Mouse (Mus musculus) kidney, embryonic 16.5 days (tissue): ENCODE data around the gene Dtx3. TPM values are rescaled to one million over a fixed set of nuclear protein-coding genes. Genes with fewer than 3 reads are reported as not detected.
A peak's percentile ranks its signal among the peaks of the same experiment; 100 is the strongest.
"Not testable (repeated sequence)": the region's sequence is repeated elsewhere in the genome, so short reads cannot be mapped to it uniquely, and the experiment has no call there.

Source experiments
- ATAC-seq: fragments of 200-750 bp; cut with Nextera tagmentation; 2 replicates; pipeline ENCODE4 v1.8.0; 2017; ENCODE audit warnings: moderate TSS enrichment; ENCODE audit not compliant: low FRiP score, low TSS enrichment
- H3K27ac ChIP-seq: fragments of 300-500 bp; sonication (generic); 2 replicates; pipeline ENCODE4 v1.5.1; 2014; ENCODE audit warnings: low read length
- H3K27me3 ChIP-seq: fragments of 300-500 bp; sonication (generic); 2 replicates; pipeline ENCODE4 v1.6.1; 2014; ENCODE audit warnings: low read length, control low read depth, mixed read lengths; ENCODE audit not compliant: insufficient read depth
- H3K36me3 ChIP-seq: fragments of 300-500 bp; sonication (generic); 2 replicates; pipeline ENCODE4 v1.6.1; 2014; ENCODE audit warnings: low read length, control low read depth, mixed read lengths; ENCODE audit not compliant: insufficient read depth
- H3K4me1 ChIP-seq: fragments of 300-500 bp; sonication (generic); 2 replicates; pipeline ENCODE4 v1.6.1; 2014; ENCODE audit warnings: low read length, control low read depth, mixed read lengths; ENCODE audit not compliant: insufficient read depth
- H3K4me2 ChIP-seq: fragments of 300-500 bp; sonication (generic); replicated peaks from 2 replicates; pipeline ENCODE4 v1.6.1; 2014; ENCODE audit warnings: low read depth, low read length
- H3K4me3 ChIP-seq: fragments of 300-500 bp; sonication (generic); 2 replicates; pipeline ENCODE4 v1.5.1; 2014; ENCODE audit warnings: mild to moderate bottlenecking, low read length
- H3K9ac ChIP-seq: fragments of 300-500 bp; sonication (generic); replicated peaks from 2 replicates; pipeline ENCODE4 v1.6.1; 2014; ENCODE audit warnings: low read length
- H3K9me3 ChIP-seq: fragments of 300-500 bp; sonication (generic); 2 replicates; pipeline ENCODE4 v1.6.1; 2016; ENCODE audit warnings: low read length, control low read depth
- WGBS: fragments of 180-500 bp; shearing (Covaris S2); extraction: QIAGEN DNeasy Blood & Tissue Kit; methylation state at CpG from one replicate; pipeline ENCODE4 v1.1.7; 2014; 5-methylcytosine and 5-hydroxymethylcytosine counted together
- polyA plus RNA-seq: library from polyadenylated mRNA; unstranded; fragments of >200 nt; fragmentation: Nextera tagmentation; extraction: Ambion mirVana; gene quantifications from 2 replicates; pipeline ENCODE4 v1.2.1, GENCODE M21; 2015

Gene Dtx3
- polyA plus RNA-seq, 1 experiment from 2014 or later, result 115 TPM

- Histone ChIP-seq H3K36me3 (no peaks in the 10 kb centered on the region), H3K27me3 (no peaks in the 10 kb centered on the region), H3K4me2 (no peak overlapping the region), H3K9me3 (0 out of 2 replicates have a peak, but pooled peaks cover 3% of the 10 kb centered on the region), H3K27ac (peak overlapping the region; percentile 50; the same call in 1 of the 2 replicates), H3K4me1 (0 out of 2 replicates have a peak, but pooled peaks cover 4% of the 10 kb centered on the region), H3K4me3 (no peak overlapping the region), H3K9ac (no peak overlapping the region)
- 92% methylated on average over 7 of the region's 7 CpGs for WGBS
- no peak for ATAC-seq
Observed at GRCm38 (mm10) chr10:127153323-127153722, 42.2 kb downstream of the Dtx3 start.

- not testable (repeated sequence) for H3K4me2 ChIP-seq, H3K9me3 ChIP-seq, H3K27me3 ChIP-seq, H3K36me3 ChIP-seq, H3K27ac ChIP-seq, H3K4me1 ChIP-seq, H3K4me3 ChIP-seq, H3K9ac ChIP-seq, ATAC-seq
- 84% methylated on average over 10 of the region's 10 CpGs for WGBS
Observed at GRCm38 (mm10) chr10:127152556-127152955, 43.0 kb downstream of the Dtx3 start.

GRCm38 (mm10) chr10:127151233-127151632, 44.3 kb downstream of the Dtx3 start:
- WGBS, result 84% methylated on average over 3 of the region's 3 CpGs
- not testable (repeated sequence) for H3K36me3 ChIP-seq, H3K27ac ChIP-seq, H3K4me1 ChIP-seq, H3K27me3 ChIP-seq, ATAC-seq, H3K4me2 ChIP-seq, H3K9ac ChIP-seq, H3K4me3 ChIP-seq, H3K9me3 ChIP-seq

- peak; percentile 53; the same call in 1 of the 2 replicates for ATAC-seq
- WGBS, result 56% methylated on average over 4 of the region's 4 CpGs
- Histone ChIP-seq H3K36me3 (no peaks in the 10 kb centered on the region), H3K27me3 (no peaks in the 10 kb centered on the region), H3K9ac (no peak overlapping the region), H3K4me3 (no peak overlapping the region), H3K9me3 (0 out of 2 replicates have a peak, but pooled peaks cover 3% of the 10 kb centered on the region), H3K4me2 (no peak overlapping the region), H3K27ac (peak overlapping the region; percentile 31), H3K4me1 (0 out of 2 replicates have a peak, but pooled peaks cover 4% of the 10 kb centered on the region)
Observed at GRCm38 (mm10) chr10:127150471-127150872, 45.1 kb downstream of the Dtx3 start.

- H3K27me3 ChIP-seq, result no peaks in the 10 kb centered on the region
- 57% methylated on average over 6 of the region's 6 CpGs for WGBS
- no peaks in the 10 kb centered on the region for H3K9me3 ChIP-seq
- H3K4me2 ChIP-seq, result no peak overlapping the region
- H3K9ac ChIP-seq, result no peak overlapping the region
- H3K36me3 ChIP-seq, result no peaks in the 10 kb centered on the region
- no peak overlapping the region for H3K4me3 ChIP-seq
- ATAC-seq, result no peak
- H3K27ac ChIP-seq, result peak overlapping the region; percentile 60
- H3K4me1 ChIP-seq, result no peaks in the 10 kb centered on the region
Observed at GRCm38 (mm10) chr10:127147135-127147534, 48.4 kb downstream of the Dtx3 start.

- Histone ChIP-seq H3K36me3 (no peaks in the 10 kb centered on the region), H3K4me3 (no peak overlapping the region), H3K4me1 (no peaks in the 10 kb centered on the region), H3K9ac (no peak overlapping the region), H3K4me2 (no peak overlapping the region), H3K27me3 (no peaks in the 10 kb centered on the region), H3K27ac (no peak overlapping the region), H3K9me3 (no peaks in the 10 kb centered on the region)
- WGBS, result 80% methylated on average over 5 of the region's 5 CpGs
- no peak for ATAC-seq
Observed at GRCm38 (mm10) chr10:127145303-127145702, 50.2 kb downstream of the Dtx3 start.

- ATAC-seq, result no peak
- H3K27me3 ChIP-seq, result no peaks in the 10 kb centered on the region
- no peaks in the 10 kb centered on the region for H3K4me1 ChIP-seq
- no peak overlapping the region for H3K4me2 ChIP-seq
- H3K36me3 ChIP-seq, result no peaks in the 10 kb centered on the region
- H3K9me3 ChIP-seq, result no peaks in the 10 kb centered on the region; the same call in 1 of the 2 replicates
- H3K4me3 ChIP-seq, result no peak overlapping the region
- H3K9ac ChIP-seq, result no peak overlapping the region
- WGBS, result 91% methylated on average over 7 of the region's 7 CpGs
- no peak overlapping the region for H3K27ac ChIP-seq
Observed at GRCm38 (mm10) chr10:127144536-127144935, 51.0 kb downstream of the Dtx3 start.

- ATAC-seq, result no peak
- no peak overlapping the region for H3K27ac ChIP-seq
Observed at GRCm38 (mm10) chr10:127143228-127143627, 52.3 kb downstream of the Dtx3 start.

GRCm38 (mm10) chr10:127141500-127141899, 54.0 kb downstream of the Dtx3 start:
- H3K36me3 ChIP-seq, result no peaks in the 10 kb centered on the region
- no peak overlapping the region for H3K4me3 ChIP-seq
- no peaks in the 10 kb centered on the region for H3K27me3 ChIP-seq
- no peak for ATAC-seq
- H3K4me2 ChIP-seq, result no peak overlapping the region
- no peak overlapping the region for H3K9ac ChIP-seq
- H3K9me3 ChIP-seq, result no peaks in the 10 kb centered on the region; the same call in 1 of the 2 replicates
- 55% methylated on average over 8 of the region's 8 CpGs for WGBS
- no peak overlapping the region for H3K27ac ChIP-seq
- no peaks in the 10 kb centered on the region for H3K4me1 ChIP-seq

More at GRCm38 (mm10) chr10:127143228-127143627, 52.3 kb downstream of the Dtx3 start:
- no peaks in the 10 kb centered on the region for H3K27me3 ChIP-seq
- no peak overlapping the region for H3K4me3 ChIP-seq
- no peak overlapping the region for H3K4me2 ChIP-seq
- H3K4me1 ChIP-seq, result no peaks in the 10 kb centered on the region
- H3K9ac ChIP-seq, result no peak overlapping the region
- H3K9me3 ChIP-seq, result no peaks in the 10 kb centered on the region; the same call in 1 of the 2 replicates
- 87% methylated on average over 8 of the region's 8 CpGs for WGBS
- no peaks in the 10 kb centered on the region for H3K36me3 ChIP-seq

- H3K4me3 ChIP-seq, result no peak overlapping the region
- H3K27me3 ChIP-seq, result no peaks in the 10 kb centered on the region
- no peak overlapping the region for H3K9ac ChIP-seq
- no peaks in the 10 kb centered on the region; the same call in 1 of the 2 replicates for H3K9me3 ChIP-seq
- 74% methylated on average over 11 of the region's 11 CpGs for WGBS
- H3K4me2 ChIP-seq, result no peak overlapping the region
- ATAC-seq, result no peak
- H3K27ac ChIP-seq, result no peak overlapping the region
- H3K4me1 ChIP-seq, result no peaks in the 10 kb centered on the region
- H3K36me3 ChIP-seq, result no peaks in the 10 kb centered on the region
Observed at GRCm38 (mm10) chr10:127140971-127141370, 54.6 kb downstream of the Dtx3 start.
